Mouse (Mus musculus) myocyte (in vitro differentiated cells): Measurements from ENCODE around the gene Slc38a2. TPM values are rescaled to one million over a fixed set of nuclear protein-coding genes. Genes with fewer than 3 reads are reported as not detected.
A peak's percentile ranks its signal among the peaks of the same experiment; 100 is the strongest.

ENCODE experiments used
- H3K27me3 ChIP-seq: one replicate; pipeline ENCODE4 v1.6.1; 2011; ENCODE audit not compliant: control insufficient read depth, insufficient read depth, insufficient read length
- H3K36me3 ChIP-seq: one replicate; pipeline ENCODE4 v1.6.1; 2011; ENCODE audit not compliant: control insufficient read depth, insufficient read depth
- H3K4me2 ChIP-seq: one replicate; pipeline ENCODE4 v1.6.1; 2011; ENCODE audit warnings: low read depth, control low read depth
- H3K4me3 ChIP-seq: one replicate; pipeline ENCODE4 v1.5.1; 2011; ENCODE audit warnings: mild to moderate bottlenecking, control low read depth, moderate library complexity
- H3K79me2 ChIP-seq: one replicate; pipeline ENCODE4 v1.6.1; 2011; ENCODE audit not compliant: control insufficient read depth, insufficient read depth
- H3ac ChIP-seq: one replicate; pipeline ENCODE4 v1.6.1; 2011; ENCODE audit not compliant: control insufficient read depth, insufficient read length
- CEBPB ChIP-seq: IDR thresholded peaks from 2 replicates; pipeline ENCODE4 v1.6.1; 2011; ENCODE audit warnings: mild to moderate bottlenecking, moderate library complexity; ENCODE audit not compliant: poor library complexity, insufficient read depth, severe bottlenecking
- E2F4 ChIP-seq: IDR thresholded peaks from one replicate; pipeline ENCODE4 v1.6.1; 2011; ENCODE audit warnings: mild to moderate bottlenecking, control low read depth, moderate library complexity; ENCODE audit not compliant: insufficient read depth
- MAX ChIP-seq: IDR thresholded peaks from one replicate; pipeline ENCODE4 v1.6.1; 2011; ENCODE audit warnings: low read depth, mild to moderate bottlenecking, control low read depth
- MYOD1 ChIP-seq, 3 experiments: IDR thresholded peaks; one replicate each; pipeline ENCODE4 v1.6.1; 2011; ENCODE audit warnings: control low read depth in 2 of 3, low read depth in 2 of 3, mild to moderate bottlenecking in 2 of 3, moderate library complexity in 1 of 3; ENCODE audit not compliant: insufficient read length in 2 of 3, control insufficient read depth in 1 of 3
- MYOG ChIP-seq, 3 experiments: IDR thresholded peaks; one replicate each; pipeline ENCODE4 v1.6.1; 2011; ENCODE audit warnings: control low read depth in 2 of 3, low read depth in 2 of 3, mild to moderate bottlenecking in 2 of 3; ENCODE audit not compliant: insufficient read length in 2 of 3, control insufficient read depth in 1 of 3, insufficient read depth in 1 of 3
- POLR2A ChIP-seq: IDR thresholded peaks from one replicate; pipeline ENCODE4 v1.6.1; 2011; ENCODE audit warnings: low read depth, mild to moderate bottlenecking, control low read depth, moderate library complexity; ENCODE audit not compliant: insufficient read length
- POLR2AphosphoS2 ChIP-seq: IDR thresholded peaks from one replicate; pipeline ENCODE4 v1.6.1; 2011; ENCODE audit warnings: low read depth, control low read depth; ENCODE audit not compliant: insufficient read length
- REST ChIP-seq: IDR thresholded peaks from one replicate; pipeline ENCODE4 v1.6.1; 2011; ENCODE audit warnings: mild to moderate bottlenecking, control low read depth, moderate library complexity; ENCODE audit not compliant: insufficient read depth, insufficient read length
- SRF ChIP-seq: IDR thresholded peaks from one replicate; pipeline ENCODE4 v1.6.1; 2011; ENCODE audit warnings: low read depth; ENCODE audit not compliant: control insufficient read depth, insufficient read length
- TCF12 ChIP-seq: IDR thresholded peaks from one replicate; pipeline ENCODE4 v1.6.1; 2011; ENCODE audit warnings: mild to moderate bottlenecking, control low read depth; ENCODE audit not compliant: poor library complexity, insufficient read depth, severe bottlenecking
- TCF3 ChIP-seq: IDR thresholded peaks from one replicate; pipeline ENCODE4 v1.6.1; 2011; ENCODE audit warnings: low read depth, control low read depth; ENCODE audit not compliant: insufficient read length
- USF1 ChIP-seq: IDR thresholded peaks from one replicate; pipeline ENCODE4 v1.6.1; 2011; ENCODE audit warnings: low read depth, mild to moderate bottlenecking, control low read depth, moderate library complexity
- polyA plus RNA-seq: library from polyadenylated mRNA; unstranded; fragments of >200 nt; fragmentation: generic; extraction: Trizol; gene quantifications from one replicate; pipeline ENCODE4 v1.2.1, GENCODE M21; 2012; ENCODE audit warnings: missing spikeins

The Slc38a2 gene
- polyA plus RNA-seq, 1 experiment = 95.0 TPM

GRCm38 (mm10) chr15:96676518-96676917, 23.0 kb downstream of the Slc38a2 start:
- H3K4me3 ChIP-seq = no peak overlapping the region
- peak overlapping the region; percentile 41 for H3K4me2 ChIP-seq
- H3K36me3 ChIP-seq = no peaks in the 10 kb centered on the region
- no peaks in the 10 kb centered on the region for H3K27me3 ChIP-seq
- no peak overlapping the region for H3ac ChIP-seq
- H3K79me2 ChIP-seq = no peaks in the 10 kb centered on the region
- TF ChIP-seq MYOD1 (IDR thresholded peaks at IDR 0.05; ENCODE audit: control insufficient read depth in 1 of 3, insufficient read length in 2 of 3, low read depth in 2 of 3) (no peak), USF1 (no peak), POLR2AphosphoS2 (no peak), TCF12 (no peak), POLR2A (no peak), CEBPB (no peak), MAX (no peak), TCF3 (no peak), SRF (no peak), REST (no peak), E2F4 (no peak), MYOG (IDR thresholded peaks at IDR 0.05; ENCODE audit: control insufficient read depth in 1 of 3, insufficient read depth in 1 of 3, insufficient read length in 2 of 3, low read depth in 2 of 3) (no peak)

DNA sequence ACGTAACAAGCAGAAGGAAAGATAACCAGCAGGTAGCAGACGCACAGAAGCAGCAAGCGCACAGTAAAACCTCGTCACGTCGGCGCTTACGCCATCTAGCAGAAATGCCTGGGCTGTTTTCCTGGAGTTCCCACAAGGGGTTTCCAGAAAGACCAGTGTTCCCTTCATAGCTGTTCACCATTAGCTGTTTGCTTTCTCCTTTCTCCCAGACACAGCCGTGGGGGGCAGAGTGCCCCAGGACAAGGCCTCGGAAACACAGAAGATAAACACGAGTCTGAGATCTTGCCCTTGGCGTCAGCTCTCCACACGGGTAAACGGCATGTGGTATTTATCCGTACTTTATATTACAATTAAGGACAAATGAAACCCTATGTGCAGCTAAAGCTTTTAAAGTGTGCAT, 23.8 kb downstream of the Slc38a2 start:
- H3K36me3 ChIP-seq = no peaks in the 10 kb centered on the region
- H3ac ChIP-seq = no peak overlapping the region
- no peaks in the 10 kb centered on the region for H3K79me2 ChIP-seq
- H3K4me2 ChIP-seq = no peak overlapping the region
- H3K27me3 ChIP-seq = no peaks in the 10 kb centered on the region
- TF ChIP-seq POLR2AphosphoS2 (no peak), TCF12 (no peak), MYOD1 (IDR thresholded peaks at IDR 0.05; ENCODE audit: control insufficient read depth in 1 of 3, insufficient read length in 2 of 3, low read depth in 2 of 3) (no peak), E2F4 (no peak), POLR2A (no peak), TCF3 (no peak), USF1 (no peak), SRF (no peak), MYOG (IDR thresholded peaks at IDR 0.05; ENCODE audit: control insufficient read depth in 1 of 3, insufficient read depth in 1 of 3, insufficient read length in 2 of 3, low read depth in 2 of 3) (no peak), REST (no peak), MAX (no peak), CEBPB (no peak)
- no peak overlapping the region for H3K4me3 ChIP-seq

DNA sequence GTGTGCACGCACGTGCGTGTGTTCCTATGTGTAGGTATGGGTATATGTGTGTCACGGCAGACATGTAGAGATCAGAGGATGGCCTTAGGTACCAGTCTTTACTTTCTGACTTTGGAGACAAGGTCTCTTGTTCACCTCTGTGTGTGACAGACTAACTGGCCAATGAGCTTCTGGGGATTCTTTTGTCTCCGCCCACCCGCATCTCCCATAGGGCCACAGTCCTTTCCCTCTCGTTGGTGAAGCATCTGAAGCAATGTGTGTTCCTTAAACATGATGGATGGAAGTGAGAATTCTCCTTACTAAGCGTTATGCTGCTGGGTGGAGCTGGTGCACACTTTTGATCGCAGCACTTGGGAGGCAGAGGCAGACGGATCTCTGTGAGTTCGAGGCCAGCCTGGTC, 24.5 kb downstream of the Slc38a2 start:
- TF ChIP-seq SRF (no peak), TCF12 (no peak), TCF3 (no peak), USF1 (no peak), MYOG (IDR thresholded peaks at IDR 0.05; ENCODE audit: control insufficient read depth in 1 of 3, insufficient read depth in 1 of 3, insufficient read length in 2 of 3, low read depth in 2 of 3) (no peak), MYOD1 (IDR thresholded peaks at IDR 0.05; ENCODE audit: control insufficient read depth in 1 of 3, insufficient read length in 2 of 3, low read depth in 2 of 3) (no peak), POLR2A (no peak), CEBPB (no peak), POLR2AphosphoS2 (no peak), REST (no peak), E2F4 (no peak), MAX (no peak)
- no peaks in the 10 kb centered on the region for H3K27me3 ChIP-seq
- no peak overlapping the region for H3K4me2 ChIP-seq
- no peak overlapping the region for H3K4me3 ChIP-seq
- H3ac ChIP-seq = no peak overlapping the region
- no peaks in the 10 kb centered on the region for H3K79me2 ChIP-seq
- no peaks in the 10 kb centered on the region for H3K36me3 ChIP-seq

GRCm38 (mm10) chr15:96674089-96674488, 25.4 kb downstream of the Slc38a2 start:
- H3K36me3 ChIP-seq = no peaks in the 10 kb centered on the region
- H3ac ChIP-seq = no peak overlapping the region
- H3K79me2 ChIP-seq = no peaks in the 10 kb centered on the region
- H3K4me3 ChIP-seq = no peak overlapping the region
- no peaks in the 10 kb centered on the region for H3K27me3 ChIP-seq
- H3K4me2 ChIP-seq = no peak overlapping the region
- TF ChIP-seq E2F4 = no peak
- TF ChIP-seq MAX = no peak
- no peak for TF ChIP-seq TCF12
- TF ChIP-seq CEBPB = no peak
- no peak for TF ChIP-seq POLR2A
- no peak for TF ChIP-seq USF1
- TF ChIP-seq POLR2AphosphoS2 = no peak
- no peak for TF ChIP-seq SRF

- Histone ChIP-seq H3K4me2 (no peak overlapping the region), H3K27me3 (no peaks in the 10 kb centered on the region), H3ac (no peak overlapping the region), H3K79me2 (no peaks in the 10 kb centered on the region), H3K36me3 (no peaks in the 10 kb centered on the region), H3K4me3 (no peak overlapping the region)
- no peak for TF ChIP-seq CEBPB
- TF ChIP-seq POLR2AphosphoS2 = no peak
- TF ChIP-seq MYOD1 (IDR thresholded peaks at IDR 0.05; ENCODE audit: control insufficient read depth in 1 of 3, insufficient read length in 2 of 3, low read depth in 2 of 3) = no peak
- no peak for TF ChIP-seq TCF12
- no peak for TF ChIP-seq REST
- TF ChIP-seq POLR2A = no peak
- TF ChIP-seq USF1 = no peak
- TF ChIP-seq MYOG (IDR thresholded peaks at IDR 0.05; ENCODE audit: control insufficient read depth in 1 of 3, insufficient read depth in 1 of 3, insufficient read length in 2 of 3, low read depth in 2 of 3) = no peak
- TF ChIP-seq SRF = no peak
- no peak for TF ChIP-seq E2F4
- no peak for TF ChIP-seq TCF3
These were observed 29.8 kb downstream of the Slc38a2 start for GRCm38 (mm10) chr15:96669721-96670120.
